Mouse (Mus musculus): Measurements from ENCODE around the gene 2200002D01Rik.

- TF ChIP-seq CTCF (IDR thresholded peaks at IDR 0.05; ENCODE audit: low read depth) (no peak), EP300 (IDR thresholded peaks at IDR 0.05; ENCODE audit: low read depth) (no peak)
These were observed 45.7 kb downstream of the 2200002D01Rik start for GRCm38 (mm10) chr7:29202577-29202976.
